Mouse (Mus musculus) forebrain, embryonic 16.5 days (tissue): ENCODE measurements around the gene 4930402K13Rik. TPM values are rescaled to one million over a fixed set of nuclear protein-coding genes. Genes with fewer than 3 reads are reported as not detected.
"Not testable (repeated sequence)": the region's sequence is repeated elsewhere in the genome, so short reads cannot be mapped to it uniquely, and the experiment has no call there.

ENCODE experiments used
- ATAC-seq: fragments of 200-750 bp; cut with Nextera tagmentation; 2 replicates; pipeline ENCODE4 v1.8.0; 2017; ENCODE audit warnings: mild to moderate bottlenecking, moderate library complexity
- H3K27ac ChIP-seq: fragments of 300-500 bp; sonication (generic); 2 replicates; pipeline ENCODE4 v1.5.1; 2014; ENCODE audit warnings: low read length, control low read depth
- H3K27me3 ChIP-seq: fragments of 300-500 bp; sonication (generic); replicated peaks from 2 replicates; pipeline ENCODE4 v1.6.1; 2014; ENCODE audit warnings: low read length; ENCODE audit not compliant: control insufficient read depth, insufficient read depth
- H3K36me3 ChIP-seq: fragments of 300-500 bp; sonication (generic); 2 replicates; pipeline ENCODE4 v1.6.1; 2014; ENCODE audit not compliant: control insufficient read depth, insufficient read depth
- H3K4me1 ChIP-seq: fragments of 300-500 bp; sonication (generic); replicated peaks from 2 replicates; pipeline ENCODE4 v1.6.1; 2014; ENCODE audit warnings: low read length; ENCODE audit not compliant: control insufficient read depth, insufficient read depth
- H3K4me2 ChIP-seq: fragments of 300-500 bp; sonication (generic); 2 replicates; pipeline ENCODE4 v1.6.1; 2014; ENCODE audit warnings: mild to moderate bottlenecking, low read length, control low read depth
- H3K4me3 ChIP-seq: fragments of 300-500 bp; sonication (generic); replicated peaks from 2 replicates; pipeline ENCODE4 v1.5.1; 2014; ENCODE audit warnings: mild to moderate bottlenecking, low read length, control low read depth
- H3K9ac ChIP-seq: fragments of 300-500 bp; sonication (generic); replicated peaks from 2 replicates; pipeline ENCODE4 v1.6.1; 2014; ENCODE audit warnings: low read depth, low read length, control low read depth
- H3K9me3 ChIP-seq: fragments of 300-500 bp; sonication (generic); 2 replicates; pipeline ENCODE4 v1.6.1; 2016; ENCODE audit warnings: low read length; ENCODE audit not compliant: control insufficient read depth
- WGBS: fragments of 180-500 bp; shearing (Covaris S2); extraction: QIAGEN DNeasy Blood & Tissue Kit; methylation state at CpG from one replicate; pipeline ENCODE4 v1.1.7; 2014; 5-methylcytosine and 5-hydroxymethylcytosine counted together
- polyA plus RNA-seq: library from polyadenylated mRNA; unstranded; fragments of >200 nt; fragmentation: Nextera tagmentation; extraction: Ambion mirVana; gene quantifications from 2 replicates; pipeline ENCODE4 v1.2.1, GENCODE M21; 2015

The 4930402K13Rik gene
- not detected in 2 replicates for polyA plus RNA-seq

DNA sequence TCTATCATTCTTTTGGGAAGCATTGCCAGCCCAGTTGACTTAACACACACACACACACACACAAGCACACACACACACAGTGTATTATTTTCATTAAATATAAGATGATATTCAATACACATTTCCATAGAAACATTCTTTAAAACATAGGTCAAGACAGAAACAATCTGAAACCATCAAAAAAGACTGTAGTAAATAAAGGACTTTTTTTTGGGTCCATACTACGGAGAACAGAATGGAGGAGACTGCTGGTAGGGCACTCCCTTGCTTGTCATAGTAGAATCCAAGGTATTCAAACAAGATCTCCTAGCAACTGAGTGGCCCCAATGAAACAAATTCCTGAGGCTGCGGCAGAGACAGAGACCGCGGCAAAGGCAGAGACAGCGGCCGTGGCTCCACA lies at the start of gene 4930402K13Rik:
TSS of gene 4930402K13Rik (plus strand) at position 301 of the 400 bp plus-strand sequence.
- H3K27me3 ChIP-seq, result no peaks in the 10 kb centered on the region
- no peak within 1 kb of the TSS for H3K27ac ChIP-seq
- no peaks in the 10 kb centered on the region for H3K4me1 ChIP-seq
- H3K9ac ChIP-seq, result no peak within 1 kb of the TSS
- H3K4me2 ChIP-seq, result no peak within 1 kb of the TSS
- H3K4me3 ChIP-seq, result no peak within 1 kb of the TSS
- ATAC-seq, result no peak
- H3K9me3 ChIP-seq, result no peaks in the 10 kb centered on the region
- no peaks in the 10 kb centered on the region for H3K36me3 ChIP-seq
- 86% methylated on average over 6 of the region's 6 CpGs for WGBS

DNA sequence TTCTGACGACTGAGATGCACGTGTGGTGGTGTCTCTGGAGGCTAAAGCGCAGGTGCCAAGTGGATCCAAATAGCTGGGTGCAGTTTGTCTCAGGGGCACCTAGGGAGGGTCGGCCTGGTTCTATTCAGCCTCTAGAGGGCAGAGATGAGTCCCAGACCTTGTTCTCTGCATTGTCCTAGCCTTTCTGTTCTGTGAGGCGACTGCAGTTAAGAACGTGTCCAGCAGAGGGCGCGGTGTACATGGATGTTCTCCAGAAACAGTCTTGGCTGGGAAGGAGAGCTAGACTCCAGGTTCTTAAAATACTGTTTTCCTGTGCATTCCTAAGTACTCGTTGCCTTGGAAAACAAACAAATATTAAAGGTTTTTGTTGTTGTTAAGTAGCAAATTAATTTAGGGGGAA lies 43.4 kb upstream of the 4930402K13Rik start:
- not testable (repeated sequence) for H3K4me3 ChIP-seq, H3K27ac ChIP-seq, H3K9me3 ChIP-seq, H3K36me3 ChIP-seq, H3K27me3 ChIP-seq, H3K4me1 ChIP-seq, H3K9ac ChIP-seq, H3K4me2 ChIP-seq
- peak; percentile 49; the same call in 1 of the 2 replicates for ATAC-seq
- 19% methylated on average over 5 of the region's 9 CpGs for WGBS

- Histone ChIP-seq H3K9me3 (no peaks in the 10 kb centered on the region), H3K9ac (no peak overlapping the region), H3K27ac (no peak overlapping the region), H3K4me2 (no peak overlapping the region), H3K4me3 (no peak overlapping the region), H3K4me1 (no peaks in the 10 kb centered on the region), H3K27me3 (no peaks in the 10 kb centered on the region), H3K36me3 (no peaks in the 10 kb centered on the region)
- no peak for ATAC-seq
- WGBS, result 83% methylated on average over 4 of the region's 4 CpGs
Observed at GRCm38 (mm10) chrX:9062101-9062500, 42.3 kb upstream of the 4930402K13Rik start.

DNA sequence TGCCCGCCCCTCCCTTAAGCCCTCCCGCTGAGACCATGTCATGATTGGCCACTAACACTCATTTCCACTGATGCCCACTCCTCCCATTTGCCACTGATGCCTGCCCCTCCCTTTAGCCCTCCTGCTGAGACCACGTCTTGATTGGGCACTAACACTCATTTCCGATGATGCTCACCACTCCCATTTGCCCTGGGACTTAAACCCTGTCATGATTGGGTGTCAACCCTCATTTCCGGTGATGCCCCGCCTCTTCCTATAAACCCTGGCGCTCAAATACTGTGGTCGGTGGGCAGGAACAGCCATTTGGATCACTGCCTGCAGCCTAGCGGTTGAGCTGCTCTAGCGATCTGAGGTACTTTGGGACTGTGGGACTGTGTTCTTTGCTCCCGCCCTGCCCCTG lies 41.6 kb upstream of the 4930402K13Rik start, which contains the start of gene Fthl17f:
TSS of gene Fthl17f (plus strand) at position 301 of the 400 bp plus-strand sequence.
- not testable (repeated sequence) for H3K36me3 ChIP-seq, H3K9me3 ChIP-seq, H3K9ac ChIP-seq, H3K4me3 ChIP-seq, H3K4me2 ChIP-seq, H3K4me1 ChIP-seq, H3K27ac ChIP-seq, H3K27me3 ChIP-seq, ATAC-seq
- WGBS, result 91% methylated on average over 11 of the region's 11 CpGs

- WGBS, result 27% methylated on average over 8 of the region's 10 CpGs
- not testable (repeated sequence) for H3K27me3 ChIP-seq, H3K4me1 ChIP-seq, H3K9me3 ChIP-seq, H3K4me2 ChIP-seq, H3K27ac ChIP-seq, H3K36me3 ChIP-seq, H3K9ac ChIP-seq, H3K4me3 ChIP-seq
- peak; percentile 59 for ATAC-seq
Observed at GRCm38 (mm10) chrX:9077699-9078098, 26.7 kb upstream of the 4930402K13Rik start.

- H3K9ac ChIP-seq, H3K27me3 ChIP-seq, H3K36me3 ChIP-seq, ATAC-seq, H3K4me1 ChIP-seq, H3K27ac ChIP-seq, H3K4me2 ChIP-seq, H3K9me3 ChIP-seq, H3K4me3 ChIP-seq: not testable (repeated sequence)
Observed at GRCm38 (mm10) chrX:9095066-9095465, 9.3 kb upstream of the 4930402K13Rik start.

- Histone ChIP-seq H3K9ac (no peak overlapping the region), H3K9me3 (no peaks in the 10 kb centered on the region), H3K4me1 (no peaks in the 10 kb centered on the region), H3K4me2 (no peak overlapping the region), H3K4me3 (no peak overlapping the region), H3K36me3 (no peaks in the 10 kb centered on the region), H3K27me3 (no peaks in the 10 kb centered on the region), H3K27ac (no peak overlapping the region)
- WGBS, result 75% methylated on average over 2 of the region's 2 CpGs
- no peak for ATAC-seq
Observed at GRCm38 (mm10) chrX:9110381-9110780, 6.0 kb downstream of the 4930402K13Rik start.

- no peak overlapping the region for H3K4me2 ChIP-seq
- H3K9ac ChIP-seq, result no peak overlapping the region
- H3K4me3 ChIP-seq, result no peak overlapping the region
- no peaks in the 10 kb centered on the region for H3K27me3 ChIP-seq
- no peak overlapping the region for H3K27ac ChIP-seq
- WGBS, result 69% methylated on average over 4 of the region's 4 CpGs
- no peak for ATAC-seq
- no peaks in the 10 kb centered on the region for H3K4me1 ChIP-seq
- H3K9me3 ChIP-seq, result no peaks in the 10 kb centered on the region
- no peaks in the 10 kb centered on the region for H3K36me3 ChIP-seq
Observed at GRCm38 (mm10) chrX:9124928-9125327, 20.6 kb downstream of the 4930402K13Rik start.

DNA sequence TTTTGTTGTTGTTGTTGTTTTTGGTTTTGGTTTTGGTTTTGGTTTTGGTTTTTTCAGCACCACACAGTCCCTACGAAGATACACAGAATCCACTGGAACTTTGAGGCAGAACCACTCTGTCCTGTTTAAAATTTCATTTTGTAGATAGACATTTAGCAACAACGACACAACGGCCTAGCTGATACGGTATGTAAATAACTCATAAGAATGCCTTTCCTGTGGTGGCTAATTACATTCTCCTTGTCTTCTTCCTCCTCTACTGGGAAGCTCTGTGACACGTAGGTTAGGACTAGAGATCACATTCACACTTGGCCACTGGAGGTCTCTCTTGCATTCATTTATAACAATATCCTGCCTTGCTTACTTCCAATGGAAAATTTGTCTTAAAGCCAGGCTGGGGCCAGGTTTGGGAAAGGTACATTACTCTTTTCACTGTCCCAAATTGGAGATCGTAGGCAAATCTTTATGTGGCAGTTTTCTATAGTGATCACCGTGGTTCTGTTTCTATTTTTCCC lies 24.0 kb downstream of the 4930402K13Rik start:
- 52% methylated on average over 7 of the region's 7 CpGs for WGBS
- H3K27me3 ChIP-seq, result no peaks in the 10 kb centered on the region
- no peaks in the 10 kb centered on the region for H3K36me3 ChIP-seq
- no peak overlapping the region for H3K27ac ChIP-seq
- no peak overlapping the region for H3K9ac ChIP-seq
- no peak overlapping the region for H3K4me3 ChIP-seq
- H3K9me3 ChIP-seq, result no peaks in the 10 kb centered on the region
- ATAC-seq, result peak; percentile 64; the same call in 1 of the 2 replicates
- no peaks in the 10 kb centered on the region for H3K4me1 ChIP-seq
- no peak overlapping the region for H3K4me2 ChIP-seq
